Mouse (Mus musculus) heart, postnatal 10 days (tissue): Measurements from ENCODE around the gene Lfng. TPM values are rescaled to one million over a fixed set of nuclear protein-coding genes. Genes with fewer than 3 reads are reported as not detected.
A peak's percentile ranks its signal among the peaks of the same experiment; 100 is the strongest.

ENCODE experiments used
- DNase-seq, 2 experiments: peaks; one replicate each; pipeline ENCODE4 v3.0.0; 2021
- intact Hi-C: fragments of 180-260 bp; cut with DNase I; formaldehyde crosslinking; loops from one replicate; pipeline ENCODE4 v1.15.1; 2025
- total RNA-seq, 2 experiments: library from RNA; stranded (reverse); gene quantifications; 2 replicates each; pipeline ENCODE4 v1.2.3; 2021

Gene Lfng
- total RNA-seq, 2 experiments from 2014 or later = 14.1 to 15.7 TPM

- intact Hi-C loops = loop anchor here (5.0 kb wide), 1 partner anchor 32 kb away; no protein-coding TSS in a partner anchor
- no peak for DNase-seq
Observed at GRCm38 (mm10) chr5:140659607-140660272, 52.6 kb downstream of the Lfng start.

DNA sequence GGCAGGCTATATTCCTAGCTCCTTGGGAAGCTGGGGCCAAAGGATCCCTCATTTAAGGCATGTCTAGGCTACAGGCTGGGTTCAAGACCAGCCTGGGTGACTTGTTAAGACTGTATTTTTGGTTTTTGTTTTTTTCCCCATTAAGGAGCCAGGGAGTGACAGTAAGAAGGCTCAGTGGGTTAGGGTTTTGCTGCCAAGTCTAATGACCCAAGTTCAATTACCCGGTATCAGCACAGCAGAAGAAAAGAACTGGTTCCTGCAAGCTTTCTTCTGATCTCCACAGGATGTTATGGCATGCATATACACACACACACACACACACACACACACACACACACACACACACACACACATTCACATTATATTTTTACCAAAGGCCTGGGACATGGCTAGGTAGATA, 53.3 kb downstream of the Lfng start:
- intact Hi-C loops = loop anchor here (5.0 kb wide), 1 partner anchor 33 kb away; no protein-coding TSS in a partner anchor
- no peak for DNase-seq

GRCm38 (mm10) chr5:140661427-140661826, 54.3 kb downstream of the Lfng start:
- intact Hi-C loops = loop anchor here (5.0 kb wide), 1 partner anchor 34 kb away; no protein-coding TSS in a partner anchor
- no peak for DNase-seq

- DNase-seq = peak in 1 of 2 experiments; percentile 35
- intact Hi-C loops = loop anchor here (5.0 kb wide), 1 partner anchor 35 kb away; no protein-coding TSS in a partner anchor
Observed at GRCm38 (mm10) chr5:140661875-140662643, 54.9 kb downstream of the Lfng start.

GRCm38 (mm10) chr5:140662741-140663592, 55.8 kb downstream of the Lfng start:
- intact Hi-C loops = loop anchor here (5.0 kb wide), 1 partner anchor 36 kb away; no protein-coding TSS in a partner anchor
- DNase-seq = no peak

GRCm38 (mm10) chr5:140663621-140664180, 56.6 kb downstream of the Lfng start:
- intact Hi-C loops = loop anchor here (1.0 to 5.0 kb wide), 2 partner anchors 36 to 123 kb away; no protein-coding TSS in a partner anchor

More at GRCm38 (mm10) chr5:140663621-140664180, 56.6 kb downstream of the Lfng start:
- peak; percentile 80 to 89 for DNase-seq

Other genes with a start within 250 kb of the Lfng start
- 10 to 100 TPM; 17.0 to 18.2 TPM for gene Snx8, start 218.1 kb upstream of the Lfng start, total RNA-seq
- 100 to 1,000 TPM; 101 to 105 TPM for gene Eif3b, start 188.0 kb upstream of the Lfng start, total RNA-seq
- not detected for gene Gm4869, start 161.7 kb upstream of the Lfng start, total RNA-seq
- gene Chst12, start 101.8 kb upstream of the Lfng start, total RNA-seq = 1 to 10 TPM; 7.5 to 8.2 TPM
- not detected for gene Grifin, start 42.2 kb upstream of the Lfng start, total RNA-seq
- gene Ttyh3, start 41.7 kb downstream of the Lfng start, total RNA-seq = 10 to 100 TPM; 58.4 to 61.4 TPM
- 10 to 100 TPM; 10.5 to 10.9 TPM for gene Iqce, start 95.1 kb downstream of the Lfng start, total RNA-seq
- gene Brat1, start 97.7 kb downstream of the Lfng start, total RNA-seq = 10 to 100 TPM in 1 of 2 experiments, 1 to 10 TPM in 1; 9.6 to 10.8 TPM
- under 1 TPM; 0.74 to 0.84 TPM for gene Amz1, start 116.8 kb downstream of the Lfng start, total RNA-seq
- 10 to 100 TPM; 87.4 to 89.9 TPM for gene Gna12, start 223.1 kb downstream of the Lfng start, total RNA-seq